Mouse (Mus musculus): ENCODE data around the gene Hebp1. TPM values are rescaled to one million over a fixed set of nuclear protein-coding genes. Genes with fewer than 3 reads are reported as not detected.
A peak's percentile ranks its signal among the peaks of the same experiment; 100 is the strongest.

Hebp1 gene
- polyA plus RNA-seq, 1 experiment from 2014 or later: 4.8 TPM

- no peak overlapping the region for H3K4me3 ChIP-seq (replicated peaks; ENCODE audit: low read length)
- no peaks in the 10 kb centered on the region for H3K4me1 ChIP-seq (replicated peaks; ENCODE audit: control insufficient read depth, insufficient read depth, low read length)
- H3K27me3 ChIP-seq (replicated peaks; ENCODE audit: control insufficient read depth, insufficient read depth, low read length): no peaks in the 10 kb centered on the region
- H3K9ac ChIP-seq (replicated peaks; ENCODE audit: low read depth, low read length): no peak overlapping the region
- no peaks in the 10 kb centered on the region for H3K36me3 ChIP-seq (ENCODE audit: control insufficient read depth, insufficient read depth)
- WGBS: 80% methylated on average over 4 of the region's 4 CpGs
- no peak overlapping the region for H3K27ac ChIP-seq (ENCODE audit: low read length)
- no peak for ATAC-seq
- no peak overlapping the region for H3K4me2 ChIP-seq (ENCODE audit: low read length)
- H3K9me3 ChIP-seq (ENCODE audit: control insufficient read depth, low read length): no peaks in the 10 kb centered on the region
These were observed 36.5 kb downstream of the Hebp1 start for GRCm38 (mm10) chr6:135161356-135161755.

DNA sequence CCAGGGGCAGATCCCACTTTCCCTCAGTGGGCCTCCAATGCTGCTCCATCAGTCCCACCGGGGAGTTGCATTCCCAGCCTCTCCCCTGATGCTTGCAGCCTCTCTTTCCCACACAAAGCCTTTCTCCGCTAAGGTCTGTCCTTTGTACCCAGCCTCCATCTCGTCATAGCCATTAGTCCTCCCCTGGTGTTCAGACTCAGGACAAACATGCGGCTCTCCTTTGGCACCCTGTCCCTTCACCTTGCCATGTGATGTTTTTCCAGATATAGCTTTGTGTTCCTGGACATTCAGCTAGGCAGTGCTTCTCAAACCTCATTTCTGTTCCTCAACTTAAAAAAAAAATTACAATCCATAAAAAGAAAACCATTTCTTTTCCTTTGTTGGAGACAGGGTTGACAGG is 39.3 kb downstream of the Hebp1 start:
- Histone ChIP-seq H3K36me3 (ENCODE audit: control insufficient read depth, insufficient read depth) (no peaks in the 10 kb centered on the region), H3K9ac (replicated peaks; ENCODE audit: low read depth, low read length) (no peak overlapping the region), H3K9me3 (ENCODE audit: control insufficient read depth, low read length) (no peaks in the 10 kb centered on the region), H3K4me1 (replicated peaks; ENCODE audit: control insufficient read depth, insufficient read depth, low read length) (no peaks in the 10 kb centered on the region), H3K27ac (ENCODE audit: low read length) (no peak overlapping the region), H3K4me3 (replicated peaks; ENCODE audit: low read length) (no peak overlapping the region), H3K27me3 (replicated peaks; ENCODE audit: control insufficient read depth, insufficient read depth, low read length) (no peaks in the 10 kb centered on the region), H3K4me2 (ENCODE audit: low read length) (no peak overlapping the region)
- WGBS: 30% methylated on average over 4 of the region's 4 CpGs
- ATAC-seq: no peak

DNA sequence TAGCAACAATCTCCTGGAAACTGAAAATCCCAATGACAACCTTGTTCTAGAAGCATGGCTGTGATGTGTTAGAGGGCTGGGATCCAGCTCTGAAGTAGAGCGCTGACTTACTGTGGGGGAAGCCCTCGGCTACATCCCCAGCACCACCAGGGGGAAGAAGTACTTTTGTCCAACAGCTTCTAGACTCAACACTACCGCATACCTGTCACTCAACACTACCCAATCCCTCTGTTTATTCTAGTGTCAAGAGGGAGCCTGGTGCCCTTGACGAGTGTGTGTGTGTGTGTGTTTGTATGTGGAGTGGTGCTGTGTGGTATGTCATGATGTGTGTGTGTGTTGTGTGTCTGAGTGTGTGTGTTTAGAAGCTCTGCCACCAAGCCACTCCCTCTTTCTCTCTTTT is 40.3 kb downstream of the Hebp1 start:
- no peaks in the 10 kb centered on the region for H3K4me1 ChIP-seq (replicated peaks; ENCODE audit: control insufficient read depth, insufficient read depth, low read length)
- H3K36me3 ChIP-seq (ENCODE audit: control insufficient read depth, insufficient read depth): no peaks in the 10 kb centered on the region
- H3K4me3 ChIP-seq (replicated peaks; ENCODE audit: low read length): no peak overlapping the region
- no peak overlapping the region for H3K27ac ChIP-seq (ENCODE audit: low read length)
- WGBS: 69% methylated on average over 4 of the region's 4 CpGs
- no peaks in the 10 kb centered on the region for H3K9me3 ChIP-seq (ENCODE audit: control insufficient read depth, low read length)
- no peak overlapping the region for H3K4me2 ChIP-seq (ENCODE audit: low read length)
- no peaks in the 10 kb centered on the region for H3K27me3 ChIP-seq (replicated peaks; ENCODE audit: control insufficient read depth, insufficient read depth, low read length)
- no peak overlapping the region for H3K9ac ChIP-seq (replicated peaks; ENCODE audit: low read depth, low read length)
- no peak for ATAC-seq

DNA sequence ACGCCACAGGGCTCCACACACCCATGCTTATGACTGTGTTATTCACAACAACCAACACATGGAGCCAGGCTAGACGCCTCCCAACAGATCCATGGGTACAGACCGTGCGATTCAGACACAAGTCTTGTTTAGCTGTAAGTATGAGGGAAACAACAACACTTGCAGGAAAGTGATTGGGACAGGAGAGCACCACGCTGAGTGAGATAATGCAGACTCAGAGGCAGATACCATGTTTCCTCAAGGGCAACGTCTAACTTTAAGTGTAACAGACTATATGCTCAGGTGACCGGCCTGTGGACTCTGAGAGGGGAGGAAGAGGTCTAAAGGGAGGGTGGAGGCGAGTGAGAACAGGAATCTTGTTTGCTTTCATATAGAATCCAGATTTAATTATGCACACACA is 41.2 kb downstream of the Hebp1 start:
- 77% methylated on average over 8 of the region's 8 CpGs for WGBS
- Histone ChIP-seq H3K4me1 (replicated peaks; ENCODE audit: control insufficient read depth, insufficient read depth, low read length) (no peaks in the 10 kb centered on the region), H3K27me3 (replicated peaks; ENCODE audit: control insufficient read depth, insufficient read depth, low read length) (no peaks in the 10 kb centered on the region), H3K36me3 (ENCODE audit: control insufficient read depth, insufficient read depth) (no peaks in the 10 kb centered on the region), H3K9ac (replicated peaks; ENCODE audit: low read depth, low read length) (no peak overlapping the region), H3K27ac (ENCODE audit: low read length) (no peak overlapping the region), H3K4me2 (ENCODE audit: low read length) (no peak overlapping the region), H3K4me3 (replicated peaks; ENCODE audit: low read length) (no peak overlapping the region), H3K9me3 (ENCODE audit: control insufficient read depth, low read length) (no peaks in the 10 kb centered on the region)
- ATAC-seq: no peak

GRCm38 (mm10) chr6:135153719-135154118 is 44.1 kb downstream of the Hebp1 start:
- Histone ChIP-seq H3K9me3 (ENCODE audit: control insufficient read depth, low read length) (no peaks in the 10 kb centered on the region), H3K4me3 (replicated peaks; ENCODE audit: low read length) (no peak overlapping the region), H3K4me1 (replicated peaks; ENCODE audit: control insufficient read depth, insufficient read depth, low read length) (no peaks in the 10 kb centered on the region), H3K36me3 (ENCODE audit: control insufficient read depth, insufficient read depth) (no peaks in the 10 kb centered on the region), H3K27ac (ENCODE audit: low read length) (no peak overlapping the region), H3K4me2 (ENCODE audit: low read length) (no peak overlapping the region), H3K9ac (replicated peaks; ENCODE audit: low read depth, low read length) (no peak overlapping the region), H3K27me3 (replicated peaks; ENCODE audit: control insufficient read depth, insufficient read depth, low read length) (no peaks in the 10 kb centered on the region)
- WGBS: 76% methylated on average over 5 of the region's 5 CpGs
- no peak for ATAC-seq

DNA sequence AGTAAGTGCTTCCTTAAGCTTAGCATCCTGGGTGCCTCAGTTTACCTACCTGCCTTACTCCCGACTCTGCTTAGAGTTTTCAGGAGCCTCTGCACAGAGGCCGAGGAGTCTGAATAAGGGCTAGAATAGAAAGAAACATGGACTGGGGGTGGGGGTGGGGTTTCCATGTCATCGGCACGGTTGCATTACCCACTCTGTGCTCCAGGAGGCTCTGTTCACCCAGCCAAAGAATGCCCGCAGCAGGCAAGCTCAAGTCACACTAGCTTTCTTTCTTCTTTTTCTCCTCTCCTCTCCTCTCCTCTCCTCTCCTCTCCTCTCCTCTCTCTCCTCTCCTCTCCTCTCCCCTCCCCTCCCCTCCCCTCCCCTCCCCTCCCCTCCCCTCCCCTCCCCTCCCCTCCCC is 47.5 kb downstream of the Hebp1 start:
- no peaks in the 10 kb centered on the region for H3K4me1 ChIP-seq (replicated peaks; ENCODE audit: control insufficient read depth, insufficient read depth, low read length)
- WGBS: 49% methylated on average over 5 of the region's 5 CpGs
- no peak overlapping the region for H3K9ac ChIP-seq (replicated peaks; ENCODE audit: low read depth, low read length)
- H3K27me3 ChIP-seq (replicated peaks; ENCODE audit: control insufficient read depth, insufficient read depth, low read length): no peaks in the 10 kb centered on the region
- no peak overlapping the region for H3K27ac ChIP-seq (ENCODE audit: low read length)
- no peaks in the 10 kb centered on the region for H3K36me3 ChIP-seq (ENCODE audit: control insufficient read depth, insufficient read depth)
- peak; percentile 36; the same call in 1 of the 2 replicates for ATAC-seq
- H3K4me2 ChIP-seq (ENCODE audit: low read length): no peak overlapping the region
- H3K9me3 ChIP-seq (ENCODE audit: control insufficient read depth, low read length): no peaks in the 10 kb centered on the region
- H3K4me3 ChIP-seq (replicated peaks; ENCODE audit: low read length): no peak overlapping the region

- 80% methylated on average over 4 of the region's 4 CpGs for WGBS
- ATAC-seq: 0 out of 2 replicates have a peak, but pooled peaks have one; percentile 33
- H3K27ac ChIP-seq (ENCODE audit: low read length): no peak overlapping the region
- no peak overlapping the region for H3K4me2 ChIP-seq (ENCODE audit: low read length)
- H3K27me3 ChIP-seq (replicated peaks; ENCODE audit: control insufficient read depth, insufficient read depth, low read length): no peaks in the 10 kb centered on the region
- H3K36me3 ChIP-seq (ENCODE audit: control insufficient read depth, insufficient read depth): no peaks in the 10 kb centered on the region
- H3K4me1 ChIP-seq (replicated peaks; ENCODE audit: control insufficient read depth, insufficient read depth, low read length): no peaks in the 10 kb centered on the region
- no peaks in the 10 kb centered on the region for H3K9me3 ChIP-seq (ENCODE audit: control insufficient read depth, low read length)
- no peak overlapping the region for H3K9ac ChIP-seq (replicated peaks; ENCODE audit: low read depth, low read length)
- H3K4me3 ChIP-seq (replicated peaks; ENCODE audit: low read length): no peak overlapping the region
These were observed 48.1 kb downstream of the Hebp1 start for GRCm38 (mm10) chr6:135149722-135150121.

GRCm38 (mm10) chr6:135149175-135149574 is 48.6 kb downstream of the Hebp1 start:
- 0 out of 2 replicates have a peak, but pooled peaks have one; percentile 2 for ATAC-seq
- Histone ChIP-seq H3K4me3 (replicated peaks; ENCODE audit: low read length) (no peak overlapping the region), H3K9ac (replicated peaks; ENCODE audit: low read depth, low read length) (no peak overlapping the region), H3K27me3 (replicated peaks; ENCODE audit: control insufficient read depth, insufficient read depth, low read length) (no peaks in the 10 kb centered on the region), H3K27ac (ENCODE audit: low read length) (no peak overlapping the region), H3K36me3 (ENCODE audit: control insufficient read depth, insufficient read depth) (no peaks in the 10 kb centered on the region), H3K9me3 (ENCODE audit: control insufficient read depth, low read length) (no peaks in the 10 kb centered on the region), H3K4me1 (replicated peaks; ENCODE audit: control insufficient read depth, insufficient read depth, low read length) (no peaks in the 10 kb centered on the region), H3K4me2 (ENCODE audit: low read length) (no peak overlapping the region)
- WGBS: 84% methylated on average over 4 of the region's 4 CpGs

DNA sequence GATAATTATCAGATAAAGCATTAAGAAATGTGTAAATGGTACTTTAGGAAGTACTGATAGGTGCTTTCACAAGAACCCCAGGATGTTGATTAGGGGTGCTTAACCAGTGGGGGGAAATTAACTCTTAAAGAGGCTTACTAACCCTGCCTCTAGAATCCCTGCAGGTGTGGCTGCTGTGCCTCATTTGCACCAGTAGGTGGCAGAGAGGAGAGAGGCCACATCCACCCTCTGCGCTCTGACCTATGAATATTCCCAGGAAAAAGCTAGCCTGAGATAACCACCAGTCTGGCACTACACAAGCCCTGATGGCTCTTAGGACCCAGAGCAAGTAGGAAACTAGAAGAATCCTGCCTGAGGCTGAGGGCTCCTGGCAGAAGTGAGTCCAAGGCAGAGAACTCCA is 49.3 kb downstream of the Hebp1 start:
- no peaks in the 10 kb centered on the region for H3K36me3 ChIP-seq (ENCODE audit: control insufficient read depth, insufficient read depth)
- ATAC-seq: no peak
- no peak overlapping the region for H3K9ac ChIP-seq (replicated peaks; ENCODE audit: low read depth, low read length)
- H3K27me3 ChIP-seq (replicated peaks; ENCODE audit: control insufficient read depth, insufficient read depth, low read length): no peaks in the 10 kb centered on the region
- H3K27ac ChIP-seq (ENCODE audit: low read length): no peak overlapping the region
- H3K9me3 ChIP-seq (ENCODE audit: control insufficient read depth, low read length): no peaks in the 10 kb centered on the region
- H3K4me1 ChIP-seq (replicated peaks; ENCODE audit: control insufficient read depth, insufficient read depth, low read length): no peaks in the 10 kb centered on the region
- WGBS: 29% methylated on average over 1 of the region's 1 CpGs
- H3K4me2 ChIP-seq (ENCODE audit: low read length): no peak overlapping the region
- H3K4me3 ChIP-seq (replicated peaks; ENCODE audit: low read length): no peak overlapping the region

- Histone ChIP-seq H3K9ac (replicated peaks; ENCODE audit: low read depth, low read length) (no peak overlapping the region), H3K4me1 (replicated peaks; ENCODE audit: control insufficient read depth, insufficient read depth, low read length) (no peaks in the 10 kb centered on the region), H3K27me3 (replicated peaks; ENCODE audit: control insufficient read depth, insufficient read depth, low read length) (no peaks in the 10 kb centered on the region), H3K4me3 (replicated peaks; ENCODE audit: low read length) (no peak overlapping the region), H3K36me3 (ENCODE audit: control insufficient read depth, insufficient read depth) (no peaks in the 10 kb centered on the region), H3K27ac (ENCODE audit: low read length) (no peak overlapping the region), H3K4me2 (ENCODE audit: low read length) (no peak overlapping the region), H3K9me3 (ENCODE audit: control insufficient read depth, low read length) (no peaks in the 10 kb centered on the region)
- 90% methylated on average over 5 of the region's 5 CpGs for WGBS
- no peak for ATAC-seq
These were observed 51.8 kb downstream of the Hebp1 start for GRCm38 (mm10) chr6:135145976-135146375.
